Mouse (Mus musculus) kidney, postnatal 10 days (tissue): ENCODE data around the gene Med1.
A peak's percentile ranks its signal among the peaks of the same experiment; 100 is the strongest.
"Not testable (repeated sequence)": the region's sequence is repeated elsewhere in the genome, so short reads cannot be mapped to it uniquely, and the experiment has no call there.

Experiments
- DNase-seq: peaks from one replicate; pipeline ENCODE4 v3.0.0; 2021; ENCODE audit warnings: mixed read lengths

Med1 gene

DNA sequence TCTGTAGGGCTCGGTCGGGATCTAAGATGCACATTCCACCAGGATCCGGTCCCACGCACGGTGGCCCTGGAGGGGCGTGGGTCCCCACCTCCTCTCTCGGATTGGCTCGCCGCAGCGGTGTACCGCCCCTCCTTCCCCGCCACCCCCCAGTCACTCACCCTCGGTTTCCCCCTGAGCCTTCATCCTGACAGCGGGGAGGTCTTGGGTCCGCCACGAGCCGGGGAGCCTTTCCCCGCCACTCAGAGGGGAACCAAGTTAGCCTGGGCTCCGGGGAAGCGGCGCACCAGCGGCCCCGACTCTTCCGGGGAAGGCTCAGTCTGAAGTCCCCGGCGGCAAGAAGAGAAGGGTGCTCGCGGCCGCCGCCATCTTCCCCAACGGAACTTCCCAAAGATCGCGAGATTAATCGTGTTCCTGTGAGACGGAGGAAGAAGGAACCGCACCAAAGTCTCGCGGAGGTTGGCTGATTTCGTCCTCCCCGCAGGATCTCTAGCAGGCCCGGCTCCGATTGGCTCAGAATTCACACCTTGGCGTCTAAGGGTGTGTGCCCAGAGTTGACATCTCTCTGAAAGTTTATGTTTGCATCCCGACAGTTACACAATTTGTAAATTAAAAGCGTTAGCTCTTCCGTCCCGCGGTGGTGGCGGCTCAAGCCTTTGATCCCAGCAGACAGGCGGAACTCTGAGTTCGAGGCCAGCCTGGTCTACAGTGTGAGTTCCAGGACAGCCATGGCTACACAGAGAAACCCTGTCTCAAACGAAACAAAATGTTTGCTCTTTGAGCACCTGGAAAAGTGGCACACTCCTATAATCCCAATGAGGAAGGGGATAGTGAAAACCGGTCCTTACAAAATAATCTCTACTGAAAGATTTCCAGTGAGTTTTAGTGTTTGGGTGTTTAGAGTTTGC lies at the start of gene Med1:
Med1 (minus strand) TSS at position 393 of the 905 bp plus-strand sequence.
- DNase-seq = peak; percentile 94

DNA sequence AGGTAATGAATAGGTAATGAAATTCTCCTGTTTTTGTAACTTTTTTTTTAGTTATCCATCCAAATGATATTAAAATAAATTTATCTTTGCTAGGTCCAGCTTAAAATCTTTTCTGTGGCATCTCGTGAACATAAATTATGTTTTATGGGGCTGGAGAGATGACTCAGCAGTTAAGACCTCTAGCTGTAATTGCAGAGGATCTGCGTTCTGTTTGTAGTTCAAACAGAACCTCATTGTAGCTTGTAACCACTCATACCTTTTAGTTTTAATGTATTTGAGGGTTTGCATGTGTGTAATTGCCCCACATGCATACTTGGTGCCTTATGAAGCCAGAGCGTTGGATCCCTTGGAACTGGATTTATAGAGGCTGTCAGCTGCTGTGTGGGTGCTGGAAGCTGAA lies 45.9 kb upstream of the Med1 start:
- no peak for DNase-seq

- no peak for DNase-seq
Observed at GRCm38 (mm10) chr11:98238416-98238815, 45.3 kb upstream of the Med1 start.

- DNase-seq = no peak
Observed at GRCm38 (mm10) chr11:98226349-98226748, 33.3 kb upstream of the Med1 start.

DNA sequence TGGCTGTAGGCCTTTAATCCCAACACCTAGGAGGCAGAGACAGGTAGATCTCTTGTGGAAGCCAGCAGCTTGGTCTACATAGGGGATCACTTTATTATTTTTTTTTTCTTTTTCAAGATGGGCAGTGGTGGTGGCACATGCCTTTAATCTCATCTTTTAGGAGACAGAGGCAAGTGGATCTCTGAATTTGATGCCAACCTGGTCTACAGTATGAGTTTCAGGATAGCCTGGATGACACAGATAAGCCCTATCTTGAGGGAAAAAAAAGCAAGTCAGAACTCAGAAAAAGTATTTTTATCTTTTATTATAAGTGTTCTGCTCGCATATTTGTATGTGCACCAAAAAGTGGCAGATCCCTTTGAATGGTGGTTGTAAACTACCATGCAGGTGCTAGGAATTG lies 20.2 kb upstream of the Med1 start:
- DNase-seq = no peak

- not testable (repeated sequence) for DNase-seq
Observed at GRCm38 (mm10) chr11:98209661-98210060, 16.6 kb upstream of the Med1 start.

GRCm38 (mm10) chr11:98206281-98206680 lies 13.2 kb upstream of the Med1 start:
- DNase-seq = not testable (repeated sequence)

DNA sequence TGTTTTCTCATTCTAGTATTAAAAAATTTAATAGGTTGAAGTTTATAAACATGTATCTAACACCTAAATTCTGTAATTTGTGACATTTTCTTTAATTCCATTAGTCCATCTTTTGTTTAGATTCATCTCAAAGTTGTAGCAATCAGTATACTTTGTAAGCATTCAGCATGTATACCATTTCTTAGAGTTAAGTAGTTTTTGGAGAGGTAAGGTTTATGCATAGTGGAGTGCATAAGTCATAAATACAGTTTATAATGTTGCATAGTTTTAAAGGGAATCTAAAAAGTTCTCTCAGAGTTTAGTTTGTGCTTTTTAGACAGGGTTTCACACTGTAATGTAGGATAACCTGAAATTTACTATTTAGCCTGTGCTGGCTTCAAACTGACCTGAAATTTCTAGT lies 12.4 kb upstream of the Med1 start:
- no peak for DNase-seq

DNA sequence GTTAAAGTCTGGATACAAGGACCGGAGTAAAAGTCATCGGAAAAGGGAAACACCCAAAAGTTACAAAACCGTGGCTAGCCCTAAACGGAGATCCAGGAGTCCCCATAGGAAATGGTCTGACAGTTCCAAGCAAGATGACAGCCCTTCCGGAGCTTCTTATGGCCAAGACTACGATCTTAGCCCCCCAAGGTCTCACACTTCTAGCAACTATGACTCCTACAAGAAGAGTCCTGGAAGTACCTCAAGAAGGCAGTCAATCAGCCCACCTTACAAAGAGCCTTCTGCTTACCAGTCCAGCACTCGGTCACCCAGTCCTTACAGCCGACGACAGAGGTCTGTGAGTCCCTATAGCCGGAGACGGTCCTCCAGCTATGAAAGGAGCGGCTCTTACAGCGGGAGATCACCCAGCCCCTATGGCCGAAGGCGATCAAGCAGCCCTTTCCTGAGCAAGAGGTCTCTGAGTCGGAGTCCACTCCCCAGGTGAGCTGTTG lies 10.9 kb upstream of the Med1 start:
- peak; percentile 35 for DNase-seq

GRCm38 (mm10) chr11:98203351-98203911 lies 10.3 kb upstream of the Med1 start:
- DNase-seq = no peak

GRCm38 (mm10) chr11:98202641-98203350 lies 9.7 kb upstream of the Med1 start, which contains the start of gene Cdk12:
Cdk12 (plus strand) TSS chr11:98203059.
- peak; percentile 98 for DNase-seq

GRCm38 (mm10) chr11:98201791-98202640 lies 8.9 kb upstream of the Med1 start:
- peak; percentile 53 for DNase-seq

- no peak for DNase-seq
Observed at GRCm38 (mm10) chr11:98190820-98191219, 2.3 kb downstream of the Med1 start.

DNA sequence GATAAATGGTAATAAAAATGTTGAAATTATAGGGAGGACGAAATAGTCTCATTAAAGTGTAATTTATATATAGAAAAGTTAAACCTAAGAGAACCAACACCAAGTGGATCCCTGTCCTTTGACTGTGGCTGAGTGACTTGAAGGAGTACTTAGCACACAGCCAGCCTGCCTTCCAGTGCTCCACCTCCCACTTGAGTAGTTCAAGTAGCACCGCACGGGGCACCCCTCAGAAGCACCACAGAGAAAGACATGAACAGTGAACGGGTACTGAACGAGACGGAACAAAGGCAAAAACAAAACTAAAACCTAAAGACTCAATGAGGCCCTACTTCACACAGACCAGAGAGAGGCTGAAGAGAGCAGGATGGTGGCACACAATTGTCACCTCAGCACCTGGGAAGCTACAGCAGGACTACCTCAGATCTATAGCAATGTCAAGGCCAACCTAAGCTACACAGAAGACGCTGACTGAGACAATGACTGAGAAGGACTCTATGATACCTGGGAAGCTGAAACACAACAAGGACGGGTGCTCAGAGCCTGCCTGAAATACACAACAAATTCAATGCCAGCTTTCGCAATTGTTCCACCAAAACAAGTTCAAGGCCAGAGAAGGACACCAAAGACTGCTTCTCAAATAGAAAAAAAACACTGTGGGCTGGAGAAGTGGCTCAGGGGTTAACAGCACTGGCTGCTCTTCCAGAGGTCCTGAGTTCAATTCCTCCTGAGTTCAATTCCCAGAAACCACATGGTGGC lies 5.3 kb downstream of the Med1 start:
- no peak for DNase-seq

DNA sequence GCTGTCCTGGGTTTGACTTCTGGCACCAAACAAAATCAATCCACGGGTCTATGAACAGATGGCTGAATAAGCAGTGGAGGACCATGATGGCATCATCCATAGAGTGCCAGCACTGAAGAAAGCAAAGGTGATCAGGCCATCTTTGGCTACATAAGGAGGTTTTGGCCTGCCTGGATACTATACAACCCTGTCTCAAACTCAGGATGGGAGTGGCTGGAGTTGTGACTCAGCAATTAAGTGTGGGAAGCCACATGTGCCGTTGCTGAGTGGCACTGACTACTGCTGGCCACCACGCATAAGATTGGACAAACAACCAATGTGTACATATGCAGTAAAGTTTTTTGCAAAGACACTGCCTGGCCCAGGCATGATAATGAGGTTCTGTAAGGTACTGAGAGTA lies 10.9 kb downstream of the Med1 start:
- not testable (repeated sequence) for DNase-seq

GRCm38 (mm10) chr11:98168400-98168799 lies 24.7 kb downstream of the Med1 start:
- no peak for DNase-seq

DNA sequence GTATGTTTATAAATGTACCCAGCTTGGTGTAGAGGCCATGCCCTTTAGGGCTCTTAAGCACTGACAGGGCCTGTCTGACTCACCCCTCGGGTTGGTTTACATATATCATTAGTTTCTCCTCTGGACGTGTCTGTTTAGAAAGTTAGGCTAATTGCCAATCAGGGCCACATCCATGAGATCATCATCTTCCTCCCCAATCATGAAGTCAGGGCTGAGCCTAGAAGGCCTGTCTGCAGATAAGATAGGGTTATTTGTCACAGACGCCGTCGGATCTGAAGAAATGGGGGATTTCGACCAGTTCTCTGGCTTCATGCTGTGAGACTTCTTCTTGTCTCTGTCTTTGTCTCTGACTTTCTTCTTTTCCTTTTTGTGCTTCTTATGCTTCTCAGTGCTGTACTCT lies 38.0 kb downstream of the Med1 start:
- no peak for DNase-seq

DNA sequence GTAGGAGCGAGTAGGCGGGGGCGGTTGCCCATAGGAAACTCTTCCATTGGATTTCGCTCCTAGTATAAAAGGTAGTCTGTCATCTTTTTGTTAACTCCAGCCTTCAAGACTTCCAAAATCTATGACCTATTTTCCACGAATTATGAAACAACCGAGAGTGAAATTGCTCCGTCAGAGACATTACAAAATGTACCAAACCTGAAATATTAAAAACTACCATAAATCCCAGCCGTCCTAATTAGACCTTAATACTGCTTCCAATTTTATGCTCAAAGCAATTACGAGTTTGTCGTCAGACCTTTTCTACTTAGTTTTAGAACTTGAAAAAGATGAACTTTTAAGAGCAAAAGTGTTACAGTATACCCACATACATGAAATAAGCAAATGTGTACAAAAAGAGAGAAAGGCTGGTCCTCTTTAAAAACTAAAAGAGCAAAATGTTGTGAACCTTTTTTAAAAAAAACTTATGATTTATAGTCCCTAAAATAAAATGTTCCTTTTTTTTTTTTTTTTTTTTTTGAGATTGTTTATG lies 42.4 kb downstream of the Med1 start:
- no peak for DNase-seq

DNA sequence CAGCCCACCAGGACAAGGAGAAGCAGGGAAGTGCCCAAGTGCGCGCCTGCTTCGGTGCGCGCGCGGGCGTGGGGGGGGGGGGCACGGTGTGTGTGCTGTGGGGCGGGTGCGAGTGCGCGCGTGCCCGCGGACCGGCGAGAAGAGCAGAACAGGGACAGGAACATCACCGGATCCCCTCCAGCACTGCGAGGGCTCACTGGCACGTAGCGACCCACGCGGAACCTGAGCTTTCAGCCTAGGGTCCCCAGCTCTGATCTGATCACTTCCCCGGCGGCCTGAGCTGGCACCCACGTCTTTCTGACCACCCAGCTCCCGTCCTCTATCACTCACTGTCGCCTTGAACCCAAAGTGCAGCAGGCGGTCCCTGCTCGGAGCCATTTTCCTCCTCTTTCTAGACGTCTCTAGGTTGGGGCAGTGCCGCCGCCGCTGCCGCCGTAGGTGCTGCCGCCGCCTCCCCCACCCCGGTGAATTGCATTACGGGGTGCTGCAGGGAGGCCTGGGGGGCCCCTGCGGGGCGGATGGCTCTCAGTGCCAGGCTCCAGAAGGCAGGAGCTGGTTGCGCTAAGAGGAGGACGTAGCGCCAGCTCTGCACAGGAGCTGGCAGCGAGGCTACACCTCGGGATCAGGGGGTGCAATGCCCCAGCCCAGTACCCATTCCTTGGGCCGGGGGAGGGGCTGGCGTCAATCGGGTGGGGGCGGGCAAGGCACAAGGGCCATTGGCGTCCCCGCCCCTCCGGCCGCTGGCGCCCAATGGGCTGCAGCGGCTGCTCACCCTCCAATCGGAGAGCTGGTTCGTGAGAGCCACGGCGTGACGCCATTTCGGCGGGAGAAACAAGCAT lies 43.1 kb downstream of the Med1 start, which contains the start of gene Fbxl20:
Fbxl20 (minus strand) TSS at position 618 of the 839 bp plus-strand sequence.
- peak; percentile 97 for DNase-seq

DNA sequence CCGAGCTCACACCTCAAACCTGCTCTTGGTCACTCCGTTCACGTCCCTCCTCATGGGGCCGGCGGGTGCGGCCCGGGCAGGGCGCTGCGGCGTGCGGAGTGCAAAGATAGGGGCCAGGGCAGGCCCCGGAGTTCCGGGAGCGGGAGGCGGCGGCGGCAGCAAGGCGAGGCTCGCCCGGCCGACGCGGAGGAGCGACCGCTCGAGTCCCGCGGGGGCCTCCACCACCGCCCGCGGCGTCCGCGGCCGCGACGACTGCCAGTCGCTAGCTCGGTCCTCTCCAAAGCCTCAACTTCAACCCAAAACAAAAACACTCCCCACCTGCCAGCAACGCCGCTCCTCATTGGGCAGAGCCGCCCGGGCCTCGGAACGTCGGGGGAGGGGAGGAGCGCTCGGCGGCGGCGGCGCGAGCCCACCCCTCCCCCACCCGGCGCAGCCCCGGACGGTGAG lies 43.8 kb downstream of the Med1 start:
- peak; percentile 96 for DNase-seq
